In the genomic region with DNA sequence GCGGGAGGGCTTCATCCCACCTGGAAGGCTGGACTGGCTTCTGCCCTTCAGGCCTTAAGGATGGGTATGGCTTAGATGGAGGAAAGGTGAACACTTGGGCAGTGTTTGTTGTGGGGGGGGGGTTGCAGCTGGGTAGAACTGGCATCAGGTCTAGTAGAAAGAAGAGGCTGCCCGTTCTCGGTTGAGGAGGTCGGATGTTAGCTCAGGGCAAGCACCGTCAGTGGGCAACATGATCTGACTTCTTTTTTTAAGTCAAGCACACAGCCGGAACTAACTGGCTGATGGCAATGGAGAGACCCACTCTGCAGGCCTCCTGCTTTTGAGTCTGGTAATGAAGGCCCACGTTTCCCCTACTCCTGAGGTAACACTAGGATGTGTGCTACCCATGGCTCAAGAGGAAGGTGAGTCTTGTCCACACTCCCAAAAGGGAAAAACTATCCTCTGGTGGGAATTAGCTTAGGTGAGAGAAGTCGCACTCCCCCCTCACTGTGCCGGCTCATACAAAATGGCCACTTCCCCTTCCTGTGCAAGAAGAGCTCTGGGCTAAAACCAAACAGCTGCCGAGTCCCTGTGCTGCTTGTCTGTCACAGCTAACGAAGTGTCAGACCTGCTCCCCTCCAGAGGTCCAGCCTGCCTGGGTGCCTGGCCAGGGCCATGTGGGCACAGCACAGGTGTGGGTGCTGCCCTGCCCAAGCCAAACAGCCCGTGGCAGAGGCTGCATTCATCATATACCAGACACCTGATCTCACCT, we compare ENCODE assay signal across 8 mouse cellular contexts.
DNase-seq lines count a peak whose midpoint lies in the region; ATAC-seq and TF ChIP-seq lines count a peak whose summit lies in the region.

No protein-coding gene starts in this region.

- no peaks in the 10 kb centered on the region for H3K9me3 ChIP-seq in forebrain, embryonic 11.5 days (ENCODE audit: control insufficient read depth, low read length)
- no peaks in the 10 kb centered on the region for H3K9me3 ChIP-seq in forebrain, embryonic 13.5 days (replicated peaks)
- H3K9me3 ChIP-seq in liver, embryonic 11.5 days (ENCODE audit: control insufficient read depth, low read length), result no peaks in the 10 kb centered on the region
- no peaks in the 10 kb centered on the region for H3K9me3 ChIP-seq in embryonic facial prominence, embryonic 13.5 days
- H3K9me3 ChIP-seq in liver, postnatal 0 days (ENCODE audit: low read length), result no peaks in the 10 kb centered on the region
- H3K9me3 ChIP-seq in stomach, postnatal 0 days (ENCODE audit: control insufficient read depth, low read length), result no peaks in the 10 kb centered on the region

- no peak overlapping the region for H3K9ac ChIP-seq in forebrain, embryonic 11.5 days (ENCODE audit: low read length)
- no peak overlapping the region for H3K9ac ChIP-seq in forebrain, embryonic 13.5 days
- H3K9ac ChIP-seq in liver, embryonic 11.5 days (ENCODE audit: low read depth, low read length), result peak overlapping the region; percentile 20; the same call in 1 of the 2 replicates
- peak overlapping the region; percentile 21; the same call in 1 of the 2 replicates for H3K9ac ChIP-seq in embryonic facial prominence, embryonic 13.5 days
- no peak overlapping the region for H3K9ac ChIP-seq in liver, postnatal 0 days (replicated peaks)
- no peak overlapping the region; the same call in 1 of the 2 replicates for H3K9ac ChIP-seq in stomach, postnatal 0 days (ENCODE audit: low read length)

- TF ChIP-seq CTCF in liver, postnatal 0 days (IDR thresholded peaks at IDR 0.05; ENCODE audit: low read depth), result no peak
- no peak for TF ChIP-seq CTCF in stomach, postnatal 0 days (IDR thresholded peaks at IDR 0.05; ENCODE audit: low read depth)

- peaks cover 9% of the 10 kb centered on the region; the same call in 1 of the 2 replicates for H3K4me1 ChIP-seq in forebrain, embryonic 11.5 days (replicated peaks; ENCODE audit: control insufficient read depth, insufficient read depth, low read length)
- peaks cover 96% of the 10 kb centered on the region for H3K4me1 ChIP-seq in forebrain, embryonic 13.5 days
- H3K4me1 ChIP-seq in liver, embryonic 11.5 days (replicated peaks; ENCODE audit: control insufficient read depth, insufficient read depth, low read length), result peaks cover 23% of the 10 kb centered on the region
- peaks cover 63% of the 10 kb centered on the region for H3K4me1 ChIP-seq in embryonic facial prominence, embryonic 13.5 days
- H3K4me1 ChIP-seq in liver, postnatal 0 days (ENCODE audit: insufficient read depth), result peaks cover 2% of the 10 kb centered on the region; the same call in 1 of the 2 replicates
- peaks cover 10% of the 10 kb centered on the region; the same call in 1 of the 2 replicates for H3K4me1 ChIP-seq in stomach, postnatal 0 days (replicated peaks; ENCODE audit: control insufficient read depth, insufficient read depth)

- whole genome bisulfite sequencing in forebrain, embryonic 11.5 days, result 71% methylated on average over 12 of the region's 12 CpGs
- WGBS in forebrain, embryonic 13.5 days, result 69% methylated on average over 12 of the region's 12 CpGs
- WGBS in liver, embryonic 11.5 days, result 52% methylated on average over 12 of the region's 12 CpGs
- 38% methylated on average over 12 of the region's 12 CpGs for WGBS in embryonic facial prominence, embryonic 13.5 days
- WGBS in liver, postnatal 0 days (ENCODE audit: insufficient replicate concordance), result 41% methylated on average over 12 of the region's 12 CpGs
- WGBS in stomach, postnatal 0 days, result 61% methylated on average over 12 of the region's 12 CpGs

- no peaks in the 10 kb centered on the region for H3K36me3 ChIP-seq in forebrain, embryonic 11.5 days (ENCODE audit: control insufficient read depth, insufficient read depth, low read length)
- H3K36me3 ChIP-seq in forebrain, embryonic 13.5 days (ENCODE audit: poor library complexity, severe bottlenecking), result peaks cover 4% of the 10 kb centered on the region
- H3K36me3 ChIP-seq in liver, embryonic 11.5 days (ENCODE audit: control insufficient read depth, insufficient read depth, low read length), result no peaks in the 10 kb centered on the region
- peaks cover 9% of the 10 kb centered on the region; the same call in 1 of the 2 replicates for H3K36me3 ChIP-seq in embryonic facial prominence, embryonic 13.5 days
- H3K36me3 ChIP-seq in liver, postnatal 0 days (replicated peaks; ENCODE audit: insufficient read depth, low read length), result peaks cover 17% of the 10 kb centered on the region
- H3K36me3 ChIP-seq in stomach, postnatal 0 days (ENCODE audit: control insufficient read depth, insufficient read depth, low read length), result peaks cover 5% of the 10 kb centered on the region; the same call in 1 of the 2 replicates

- no peak for ATAC-seq in forebrain, embryonic 11.5 days (replicated peaks; ENCODE audit: low FRiP score)
- no peak for ATAC-seq in forebrain, embryonic 13.5 days
- no peak for ATAC-seq in liver, embryonic 11.5 days (replicated peaks; ENCODE audit: low FRiP score)
- ATAC-seq in embryonic facial prominence, embryonic 13.5 days (ENCODE audit: insufficient number of reproducible peaks, insufficient read depth, low FRiP score, low TSS enrichment, low read depth), result no peak
- ATAC-seq in liver, postnatal 0 days, result 0 out of 2 replicates have a peak, but pooled peaks have one; percentile 21
- peak; percentile 14; the same call in 1 of the 2 replicates for ATAC-seq in stomach, postnatal 0 days (ENCODE audit: low FRiP score, low TSS enrichment)

- no peak for TF ChIP-seq EP300 in liver, postnatal 0 days (IDR thresholded peaks at IDR 0.05; ENCODE audit: low read depth)
- TF ChIP-seq EP300 in stomach, postnatal 0 days (optimal IDR thresholded peaks at IDR 0.05), result no peak

- no peak overlapping the region for H3K27ac ChIP-seq in forebrain, embryonic 11.5 days (ENCODE audit: low read depth, low read length)
- no peak overlapping the region; the same call in 1 of the 2 replicates for H3K27ac ChIP-seq in forebrain, embryonic 13.5 days
- H3K27ac ChIP-seq in liver, embryonic 11.5 days (ENCODE audit: low read depth, low read length), result peak overlapping the region; percentile 48
- peak overlapping the region; percentile 39 for H3K27ac ChIP-seq in embryonic facial prominence, embryonic 13.5 days
- peak overlapping the region; percentile 62; the same call in 1 of the 2 replicates for H3K27ac ChIP-seq in liver, postnatal 0 days (ENCODE audit: low read depth)
- peak overlapping the region; percentile 45; the same call in 1 of the 2 replicates for H3K27ac ChIP-seq in stomach, postnatal 0 days (replicated peaks)

- H3K4me2 ChIP-seq in forebrain, embryonic 11.5 days (ENCODE audit: low read depth, low read length, severe bottlenecking), result no peak overlapping the region
- H3K4me2 ChIP-seq in forebrain, embryonic 13.5 days, result no peak overlapping the region
- no peak overlapping the region; the same call in 1 of the 2 replicates for H3K4me2 ChIP-seq in liver, embryonic 11.5 days
- no peak overlapping the region for H3K4me2 ChIP-seq in embryonic facial prominence, embryonic 13.5 days
- 0 out of 2 replicates have a peak overlapping the region, but pooled peaks have one; percentile 1 for H3K4me2 ChIP-seq in liver, postnatal 0 days (ENCODE audit: low read depth, low read length)
- no peak overlapping the region for H3K4me2 ChIP-seq in stomach, postnatal 0 days (replicated peaks; ENCODE audit: low read depth)

- H3K4me3 ChIP-seq in forebrain, embryonic 11.5 days (ENCODE audit: low read depth, low read length), result no peak overlapping the region
- no peak overlapping the region for H3K4me3 ChIP-seq in forebrain, embryonic 13.5 days
- H3K4me3 ChIP-seq in liver, embryonic 11.5 days (ENCODE audit: low read depth, low read length), result no peak overlapping the region
- H3K4me3 ChIP-seq in embryonic facial prominence, embryonic 13.5 days, result no peak overlapping the region
- no peak overlapping the region for H3K4me3 ChIP-seq in liver, postnatal 0 days (ENCODE audit: low read depth, low read length)
- H3K4me3 ChIP-seq in stomach, postnatal 0 days (ENCODE audit: low read depth, low read length), result no peak overlapping the region

- no peaks in the 10 kb centered on the region for H3K27me3 ChIP-seq in forebrain, embryonic 11.5 days (ENCODE audit: control insufficient read depth, insufficient read depth, low read length)
- no peaks in the 10 kb centered on the region for H3K27me3 ChIP-seq in forebrain, embryonic 13.5 days
- H3K27me3 ChIP-seq in liver, embryonic 11.5 days (replicated peaks; ENCODE audit: control insufficient read depth, insufficient read depth, low read length), result no peaks in the 10 kb centered on the region
- no peaks in the 10 kb centered on the region for H3K27me3 ChIP-seq in embryonic facial prominence, embryonic 13.5 days
- no peaks in the 10 kb centered on the region for H3K27me3 ChIP-seq in liver, postnatal 0 days (ENCODE audit: insufficient read depth, low read length)
- H3K27me3 ChIP-seq in stomach, postnatal 0 days (ENCODE audit: control insufficient read depth, insufficient read depth, low read length), result no peaks in the 10 kb centered on the region

- peak; percentile 47 for DNase-seq in forebrain, embryonic 11.5 days (ENCODE audit: low spot score)
- DNase-seq in liver, embryonic 11.5 days (ENCODE audit: low spot score), result no peak
- DNase-seq in liver (no peak), adipocyte (ENCODE audit: low spot score) (no peak)
- no peak for DNase-seq in liver, postnatal 0 days
- DNase-seq in stomach, postnatal 0 days (ENCODE audit: low spot score), result no peak

Comparison
In these comparisons a context has a peak if more than half of its experiments do, and no peak if none do; other contexts are left out.
1. ATAC-seq: peak in liver, postnatal 0 days (single experiment) and stomach, postnatal 0 days (single experiment); none in forebrain, embryonic 11.5 days (single experiment), forebrain, embryonic 13.5 days (single experiment), liver, embryonic 11.5 days (single experiment) and embryonic facial prominence, embryonic 13.5 days (single experiment).
2. H3K9ac ChIP-seq: peak in liver, embryonic 11.5 days (single experiment) and embryonic facial prominence, embryonic 13.5 days (single experiment); none in forebrain, embryonic 11.5 days (single experiment), forebrain, embryonic 13.5 days (single experiment), liver, postnatal 0 days (single experiment) and stomach, postnatal 0 days (single experiment).
3. H3K27ac ChIP-seq: peak in liver, embryonic 11.5 days (single experiment), embryonic facial prominence, embryonic 13.5 days (single experiment), liver, postnatal 0 days (single experiment) and stomach, postnatal 0 days (single experiment); none in forebrain, embryonic 11.5 days (single experiment) and forebrain, embryonic 13.5 days (single experiment).